Mouse (Mus musculus) CH12.LX (cell line): Measurements from ENCODE around the gene Arl16. TPM values are rescaled to one million over a fixed set of nuclear protein-coding genes. Genes with fewer than 3 reads are reported as not detected.

ENCODE experiments used
- DNase-seq: peaks from one replicate; pipeline ENCODE4 v3.0.0-alpha.2; 2013; ENCODE audit errors: extremely low read depth
- H3K27ac ChIP-seq: 2 replicates; pipeline ENCODE4 v1.5.1; 2012; ENCODE audit warnings: low read depth, mild to moderate bottlenecking, control low read depth, moderate library complexity; ENCODE audit not compliant: insufficient read depth
- H3K27me3 ChIP-seq: replicated peaks from 2 replicates; pipeline ENCODE3; 2012; ENCODE audit warnings: inconsistent platforms
- H3K36me3 ChIP-seq, 2 experiments: replicated peaks in 1 of 2; 2 replicates each; pipeline versions ENCODE3 to v1.6.1; 2012; ENCODE audit warnings: inconsistent platforms in 1 of 2, low read length in 1 of 2, mild to moderate bottlenecking in 1 of 2, mixed read lengths in 1 of 2, moderate library complexity in 1 of 2; ENCODE audit not compliant: control insufficient read depth in 1 of 2, insufficient read depth in 1 of 2
- H3K4me1 ChIP-seq, 2 experiments: 2 replicates each; pipeline ENCODE4 v1.6.1; 2012; ENCODE audit warnings: inconsistent platforms in 1 of 2, moderate library complexity in 1 of 2; ENCODE audit not compliant: insufficient read depth in 2 of 2, control insufficient read depth in 1 of 2
- H3K4me2 ChIP-seq: 2 replicates; pipeline ENCODE4 v1.6.1; 2012; ENCODE audit warnings: low read depth, mild to moderate bottlenecking, control low read depth; ENCODE audit not compliant: poor library complexity, insufficient read depth, severe bottlenecking
- H3K4me3 ChIP-seq, 3 experiments: fragments of 150-350 bp in 1 of 3; sonication (generic) in 1 of 3; replicated peaks in 1 of 3; 2 replicates each; pipeline versions ENCODE3 to v1.5.1; 2011 to 2012; ENCODE audit warnings: low read depth in 2 of 3, low read length in 2 of 3, mild to moderate bottlenecking in 2 of 3, moderate library complexity in 2 of 3, control low read depth in 1 of 3, improper control_type of control experiment in 1 of 3, inconsistent platforms in 1 of 3, mixed read lengths in 1 of 3; ENCODE audit not compliant: poor library complexity in 1 of 3
- H3K79me2 ChIP-seq: replicated peaks from 2 replicates; pipeline ENCODE4 v1.6.1; 2012; ENCODE audit warnings: mild to moderate bottlenecking, moderate library complexity; ENCODE audit not compliant: control insufficient read depth, poor library complexity, insufficient read depth, severe bottlenecking; ENCODE audit errors: extremely low read depth
- H3K9ac ChIP-seq: 2 replicates; pipeline ENCODE4 v1.6.1; 2012; ENCODE audit warnings: low read depth, mild to moderate bottlenecking, control low read depth, moderate library complexity; ENCODE audit not compliant: insufficient read depth
- H3K9me3 ChIP-seq: replicated peaks from 2 replicates; pipeline ENCODE3; 2012; ENCODE audit warnings: low read length, inconsistent platforms, mixed read lengths
- BHLHE40 ChIP-seq: IDR thresholded peaks from 2 replicates; pipeline ENCODE4 v1.6.1; 2011; ENCODE audit warnings: mild to moderate bottlenecking, low read depth, low read length, improper control_type of control experiment
- CTCF ChIP-seq, 2 experiments: IDR thresholded peaks in 1 of 2; conservative IDR thresholded peaks in 1 of 2; 2 replicates each; pipeline ENCODE4 v1.5.1; 2011 to 2012; ENCODE audit warnings: low read depth in 2 of 2, low read length in 2 of 2, improper control_type of control experiment in 1 of 2, inconsistent platforms in 1 of 2, mild to moderate bottlenecking in 1 of 2, moderate library complexity in 1 of 2
- ELF1 ChIP-seq: IDR thresholded peaks from 2 replicates; pipeline ENCODE4 v1.6.1; 2014; ENCODE audit warnings: low read depth, mild to moderate bottlenecking, inconsistent platforms, low read length, improper control_type of control experiment
- GABPA ChIP-seq: IDR thresholded peaks from 2 replicates; pipeline ENCODE4 v1.6.1; 2012; ENCODE audit warnings: low read depth, low read length, improper control_type of control experiment, inconsistent platforms; ENCODE audit not compliant: insufficient replicate concordance
- HCFC1 ChIP-seq: IDR thresholded peaks from 2 replicates; pipeline ENCODE4 v1.6.1; 2012; ENCODE audit warnings: low read depth, mild to moderate bottlenecking, inconsistent platforms, low read length, improper control_type of control experiment
- IRF4 ChIP-seq: IDR thresholded peaks from 2 replicates; pipeline ENCODE4 v1.6.1; 2014; ENCODE audit warnings: low read depth, mild to moderate bottlenecking, inconsistent platforms, low read length, improper control_type of control experiment
- JUN ChIP-seq: IDR thresholded peaks from 2 replicates; pipeline ENCODE4 v1.6.1; 2011; ENCODE audit warnings: low read depth, mild to moderate bottlenecking, low read length, improper control_type of control experiment, moderate library complexity; ENCODE audit not compliant: insufficient read depth
- KAT2A ChIP-seq: IDR thresholded peaks from 2 replicates; pipeline ENCODE4 v1.6.1; 2012; ENCODE audit warnings: low read length, improper control_type of control experiment, inconsistent platforms; ENCODE audit not compliant: insufficient replicate concordance
- MAFK ChIP-seq: IDR thresholded peaks from 2 replicates; pipeline ENCODE4 v1.6.1; 2011; ENCODE audit warnings: low read length, improper control_type of control experiment; ENCODE audit not compliant: insufficient replicate concordance
- MAX ChIP-seq: IDR thresholded peaks from 2 replicates; pipeline ENCODE4 v1.6.1; 2011; ENCODE audit warnings: low read length, improper control_type of control experiment
- MAZ ChIP-seq: IDR thresholded peaks from 2 replicates; pipeline ENCODE4 v1.6.1; 2012; ENCODE audit warnings: low read depth, mild to moderate bottlenecking, inconsistent platforms, low read length, improper control_type of control experiment, moderate library complexity
- MYC ChIP-seq: IDR thresholded peaks from 2 replicates; pipeline ENCODE4 v1.6.1; 2011; ENCODE audit warnings: low read depth, mild to moderate bottlenecking, improper control_type of control experiment, low read length
- NRF1 ChIP-seq: IDR thresholded peaks from 2 replicates; pipeline ENCODE4 v1.6.1; 2014; ENCODE audit warnings: low read depth, mild to moderate bottlenecking, inconsistent platforms, low read length, improper control_type of control experiment, moderate library complexity
- PAX5 ChIP-seq: IDR thresholded peaks from 2 replicates; pipeline ENCODE4 v1.6.1; 2012; ENCODE audit warnings: low read length, inconsistent platforms, mixed read lengths
- SMC3 ChIP-seq: IDR thresholded peaks from 2 replicates; pipeline ENCODE4 v1.6.1; 2011; ENCODE audit warnings: low read depth, low read length, improper control_type of control experiment
- TBP ChIP-seq: conservative IDR thresholded peaks from 2 replicates; pipeline ENCODE4 v1.6.1; 2011; ENCODE audit warnings: low read depth, low read length, improper control_type of control experiment
- UBTF ChIP-seq: IDR thresholded peaks from 2 replicates; pipeline ENCODE4 v1.6.1; 2012; ENCODE audit warnings: low read depth, mild to moderate bottlenecking, inconsistent platforms, low read length, improper control_type of control experiment, moderate library complexity
- USF1 ChIP-seq: IDR thresholded peaks from 2 replicates; pipeline ENCODE4 v1.6.1; 2014; ENCODE audit warnings: low read depth, mild to moderate bottlenecking, inconsistent platforms, low read length, improper control_type of control experiment
- USF2 ChIP-seq: conservative IDR thresholded peaks from 2 replicates; pipeline ENCODE4 v1.6.1; 2011; ENCODE audit warnings: low read depth, low read length, improper control_type of control experiment
- ZC3H11A ChIP-seq: IDR thresholded peaks from 2 replicates; pipeline ENCODE4 v1.6.1; 2012; ENCODE audit warnings: low read depth, mild to moderate bottlenecking, inconsistent platforms, low read length, improper control_type of control experiment
- ZKSCAN1 ChIP-seq: IDR thresholded peaks from 2 replicates; pipeline ENCODE4 v1.6.1; 2012; ENCODE audit warnings: low read depth, inconsistent platforms, low read length, improper control_type of control experiment, borderline replicate concordance
- ZMIZ1 ChIP-seq: IDR thresholded peaks from 2 replicates; pipeline ENCODE4 v1.6.1; 2012; ENCODE audit warnings: low read depth, mild to moderate bottlenecking, inconsistent platforms, low read length, improper control_type of control experiment
- dilution Hi-C: fragments of 300-500 bp; cut with MboI; formaldehyde crosslinking; loops from 2 replicates; pipeline ENCODE4 v1.14.3; 2020; ENCODE audit warnings: low sequenced_read_pairs; ENCODE audit not compliant: extremely low pct_unique_long_range_greater_than_20kb, extremely low pct_ligation_motif_present
- in situ Hi-C: fragments of 300-500 bp; cut with MboI; formaldehyde crosslinking; loops from 3 replicates; pipeline ENCODE4 v1.14.3; 2019; ENCODE audit warnings: low sequenced_read_pairs, low pct_ligation_motif_present, low pct_unique_long_range_greater_than_20kb, mixed read lengths
- polyA plus RNA-seq: library from polyadenylated mRNA; unstranded; fragments of >175 nt; gene quantifications from 2 replicates; pipeline ENCODE4 v1.2.1, GENCODE M21; 2012; ENCODE audit warnings: low read depth; ENCODE audit not compliant: insufficient read length
- total RNA-seq, 2 experiments: library from RNA; depleted of rRNA; stranded (reverse); fragments of 300-350 nt in 1 of 2; fragments of >200 nt in 1 of 2; gene quantifications; 2 replicates each; pipeline ENCODE4 v1.2.3; 2012 to 2014

Gene Arl16
- total and polyA plus RNA-seq, 3 experiments = 22.8 to 42.6 (median 24.8) TPM

GRCm38 (mm10) chr11:120497436-120497835 lies 30.0 kb upstream of the Arl16 start:
- Histone ChIP-seq H3K4me2 (no peak overlapping the region), H3K27ac (no peak overlapping the region), H3K36me3 (peaks cover 40 to 65% of the 10 kb centered on the region in 2 experiments), H3K4me1 (peaks cover 3 to 23% of the 10 kb centered on the region in 2 experiments; a peak in 3 of 4 replicates), H3K9ac (no peak overlapping the region), H3K27me3 (no peaks in the 10 kb centered on the region), H3K79me2 (0 out of 2 replicates have a peak, but pooled peaks cover 2% of the 10 kb centered on the region), H3K4me3 (no peak overlapping the region), H3K9me3 (no peaks in the 10 kb centered on the region)
- TF ChIP-seq ZC3H11A (no peak), GABPA (no peak), ZKSCAN1 (no peak), BHLHE40 (no peak), JUN (no peak), IRF4 (no peak), MYC (no peak), UBTF (no peak), ZMIZ1 (no peak), HCFC1 (no peak), USF2 (no peak), PAX5 (no peak), MAZ (no peak), USF1 (no peak)
- in situ Hi-C loops = no loop called here
- DNase-seq = no peak
- dilution Hi-C loops = no loop called here

- TF ChIP-seq GABPA (no peak), KAT2A (no peak), UBTF (no peak), ELF1 (no peak), ZMIZ1 (no peak), MAX (no peak), PAX5 (no peak), HCFC1 (no peak), SMC3 (no peak), USF2 (no peak), TBP (no peak), NRF1 (no peak), CTCF (conservative IDR thresholded peaks at IDR 0.05 in 1 of 2, IDR thresholded peaks at IDR 0.05 in 1 of 2; ENCODE audit: low read depth in 2 of 2, low read length in 2 of 2) (no peak), MAFK (no peak), MYC (no peak)
- Histone ChIP-seq H3K79me2 (0 out of 2 replicates have a peak, but pooled peaks cover 2% of the 10 kb centered on the region), H3K4me1 (peaks cover 15 to 41% of the 10 kb centered on the region in 2 experiments), H3K27me3 (no peaks in the 10 kb centered on the region), H3K9ac (no peak overlapping the region), H3K27ac (no peak overlapping the region), H3K36me3 (peaks cover 44 to 76% of the 10 kb centered on the region in 2 experiments), H3K4me3 (no peak overlapping the region), H3K9me3 (no peaks in the 10 kb centered on the region), H3K4me2 (no peak overlapping the region)
- DNase-seq = no peak
- dilution Hi-C loops = no loop called here
- in situ Hi-C loops = no loop called here
Observed at GRCm38 (mm10) chr11:120493911-120494310, 26.5 kb upstream of the Arl16 start.
